Mouse (Mus musculus): ENCODE measurements around the gene Mbnl2.

DNA sequence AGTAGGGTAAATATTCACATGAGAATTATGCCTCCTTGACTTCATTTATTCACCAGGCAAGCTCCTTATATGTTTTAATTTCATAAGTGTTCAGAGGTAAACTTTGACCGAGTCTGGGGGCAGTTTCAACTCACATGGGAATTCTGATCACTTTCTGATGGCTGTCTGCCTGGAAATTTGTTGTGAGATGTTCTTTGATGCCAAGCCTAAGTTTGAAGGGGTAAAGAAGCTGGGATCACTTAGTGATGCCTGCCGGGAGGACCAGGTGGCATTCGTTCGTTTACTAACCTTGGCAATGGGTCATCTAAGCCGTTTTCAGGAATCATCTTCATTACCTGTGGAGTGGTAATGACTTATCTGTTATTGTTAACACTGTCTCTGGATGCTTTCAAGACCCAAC, 23.0 kb downstream of the Mbnl2 start:
- TF ChIP-seq HCFC1 (IDR thresholded peaks at IDR 0.05; ENCODE audit: borderline replicate concordance, insufficient read depth, low read length) (no peak), ZC3H11A (IDR thresholded peaks at IDR 0.05; ENCODE audit: borderline replicate concordance, low read depth, low read length) (no peak), CHD2 (IDR thresholded peaks at IDR 0.05; ENCODE audit: low read depth, low read length) (no peak), ZNF384 (IDR thresholded peaks at IDR 0.05; ENCODE audit: low read depth, low read length) (no peak), MAFK (IDR thresholded peaks at IDR 0.05; ENCODE audit: insufficient read depth, low read depth, low read length) (no peak)
